Comparison of ENCODE assay signal across 16 mouse cellular contexts in the genomic region with DNA sequence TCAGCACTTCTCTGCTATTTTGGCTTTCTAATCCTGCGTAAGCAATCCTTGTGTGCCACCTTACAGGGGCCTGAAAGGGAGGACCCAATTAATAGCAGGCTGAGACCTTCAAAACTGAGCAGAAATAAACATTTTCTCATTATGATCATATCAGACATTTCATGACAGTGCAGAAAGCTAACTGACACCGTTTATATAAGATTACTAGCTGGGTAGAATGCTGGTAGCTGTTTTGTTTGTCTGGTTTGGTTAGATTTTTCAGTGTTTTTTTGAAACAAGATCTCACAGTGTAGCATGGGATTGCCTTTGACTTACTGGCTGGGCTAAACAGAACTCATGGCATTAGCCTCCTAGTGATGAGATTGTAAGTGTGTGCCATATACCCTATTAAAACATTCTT.
"Had no signal": no experiment of that assay in that cellular context is flagged by ENCODE, and none has a peak within 500 bp of the region (broad histone marks: within the 10 kb centered on the region; RNA-seq: fewer than 3 reads in every experiment).

No protein-coding gene starts in this region.

- H3K4me3 ChIP-seq: lung, embryonic 15.5 days; midbrain, embryonic 13.5 days; midbrain, embryonic 15.5 days; neural tube, embryonic 12.5 days; stomach, embryonic 15.5 days had no signal

- H3K9ac ChIP-seq: liver, postnatal 0 days; lung, embryonic 15.5 days; midbrain, embryonic 13.5 days; midbrain, embryonic 15.5 days; neural tube, embryonic 12.5 days; stomach, embryonic 15.5 days had no signal

- ATAC-seq: liver, postnatal 0 days; lung, postnatal 0 days; midbrain, embryonic 13.5 days; midbrain, embryonic 15.5 days had no signal

- H3K36me3 ChIP-seq: lung, embryonic 15.5 days; midbrain, embryonic 13.5 days; midbrain, embryonic 15.5 days; neural tube, embryonic 12.5 days; stomach, embryonic 15.5 days had no signal

- H3K4me1 ChIP-seq: lung, embryonic 15.5 days; midbrain, embryonic 13.5 days; midbrain, embryonic 15.5 days; stomach, embryonic 15.5 days had no signal

- H3K27ac ChIP-seq: lung, embryonic 15.5 days; macrophage; midbrain, embryonic 13.5 days; midbrain, embryonic 15.5 days; neural tube, embryonic 12.5 days; stomach, embryonic 15.5 days; stomach, postnatal 0 days had no signal

- DNase-seq: liver, postnatal 0 days; lung, adult 2 months; lung, postnatal 14 days; lung, postnatal 36 days; right cerebral cortex, postnatal 14 days; thymus, adult 2 months; thymus, postnatal 25 days; thymus, postnatal 4 days had no signal

- H3K9me3 ChIP-seq: lung, embryonic 15.5 days; midbrain, embryonic 13.5 days; midbrain, embryonic 15.5 days; neural tube, embryonic 12.5 days; stomach, embryonic 15.5 days had no signal

- H3K27me3 ChIP-seq: lung, embryonic 15.5 days; midbrain, embryonic 13.5 days; midbrain, embryonic 15.5 days; neural tube, embryonic 12.5 days; stomach, embryonic 15.5 days had no signal
